Mouse (Mus musculus): ENCODE results near the gene Lrp6. TPM values are rescaled to one million over a fixed set of nuclear protein-coding genes. Genes with fewer than 3 reads are reported as not detected.

The Lrp6 gene
- polyA plus RNA-seq, 1 experiment from 2014 or later, result 14.9 TPM

- no peak for ATAC-seq (ENCODE audit: extremely low read depth, insufficient number of reproducible peaks, low FRiP score, low TSS enrichment)
- Histone ChIP-seq H3K4me3 (no peak overlapping the region), H3K4me1 (no peaks in the 10 kb centered on the region), H3K4me2 (no peak overlapping the region), H3K27ac (replicated peaks) (no peak overlapping the region), H3K27me3 (replicated peaks) (no peaks in the 10 kb centered on the region), H3K9me3 (no peaks in the 10 kb centered on the region), H3K9ac (no peak overlapping the region), H3K36me3 (no peaks in the 10 kb centered on the region)
- 63% methylated on average over 7 of the region's 7 CpGs for WGBS
Observed at GRCm38 (mm10) chr6:134601130-134601529, 34.4 kb upstream of the Lrp6 start.

- H3K27ac ChIP-seq (replicated peaks), result no peak overlapping the region
- H3K4me1 ChIP-seq, result peaks cover 4% of the 10 kb centered on the region
- WGBS, result 19% methylated on average over 1 of the region's 1 CpGs
- no peaks in the 10 kb centered on the region for H3K9me3 ChIP-seq
- ATAC-seq (ENCODE audit: extremely low read depth, insufficient number of reproducible peaks, low FRiP score, low TSS enrichment), result no peak
- no peaks in the 10 kb centered on the region for H3K36me3 ChIP-seq
- no peak overlapping the region for H3K9ac ChIP-seq
- H3K4me3 ChIP-seq, result no peak overlapping the region
- H3K4me2 ChIP-seq, result no peak overlapping the region
- no peaks in the 10 kb centered on the region for H3K27me3 ChIP-seq (replicated peaks)
Observed at GRCm38 (mm10) chr6:134599239-134599638, 32.5 kb upstream of the Lrp6 start.

GRCm38 (mm10) chr6:134597651-134598229 lies 31.0 kb upstream of the Lrp6 start:
- no peak overlapping the region for H3K9ac ChIP-seq
- no peak overlapping the region for H3K4me3 ChIP-seq
- WGBS, result 74% methylated on average over 6 of the region's 6 CpGs
- peaks cover 7% of the 10 kb centered on the region for H3K4me1 ChIP-seq
- no peak overlapping the region for H3K4me2 ChIP-seq
- H3K36me3 ChIP-seq, result no peaks in the 10 kb centered on the region
- no peak for ATAC-seq (ENCODE audit: extremely low read depth, insufficient number of reproducible peaks, low FRiP score, low TSS enrichment)
- no peaks in the 10 kb centered on the region for H3K27me3 ChIP-seq (replicated peaks)
- H3K9me3 ChIP-seq, result no peaks in the 10 kb centered on the region
- no peak overlapping the region for H3K27ac ChIP-seq (replicated peaks)

- Histone ChIP-seq H3K9me3 (no peaks in the 10 kb centered on the region), H3K4me1 (peaks cover 13% of the 10 kb centered on the region), H3K4me3 (no peak overlapping the region), H3K9ac (no peak overlapping the region), H3K27me3 (replicated peaks) (no peaks in the 10 kb centered on the region), H3K27ac (replicated peaks) (no peak overlapping the region), H3K36me3 (no peaks in the 10 kb centered on the region), H3K4me2 (peak overlapping the region; percentile 25; the same call in 1 of the 2 replicates)
- no peak for ATAC-seq (ENCODE audit: extremely low read depth, insufficient number of reproducible peaks, low FRiP score, low TSS enrichment)
- 67% methylated on average over 21 of the region's 21 CpGs for WGBS
Observed at GRCm38 (mm10) chr6:134594569-134595442, 28.0 kb upstream of the Lrp6 start.

GRCm38 (mm10) chr6:134591614-134592013 lies 24.8 kb upstream of the Lrp6 start:
- no peak overlapping the region for H3K9ac ChIP-seq
- peaks cover 7% of the 10 kb centered on the region; the same call in 1 of the 2 replicates for H3K27me3 ChIP-seq (replicated peaks)
- no peak overlapping the region for H3K4me2 ChIP-seq
- H3K9me3 ChIP-seq, result no peaks in the 10 kb centered on the region
- H3K27ac ChIP-seq (replicated peaks), result no peak overlapping the region
- ATAC-seq (ENCODE audit: extremely low read depth, insufficient number of reproducible peaks, low FRiP score, low TSS enrichment), result no peak
- peaks cover 13% of the 10 kb centered on the region for H3K4me1 ChIP-seq
- 85% methylated on average over 2 of the region's 2 CpGs for WGBS
- no peaks in the 10 kb centered on the region for H3K36me3 ChIP-seq
- H3K4me3 ChIP-seq, result no peak overlapping the region

DNA sequence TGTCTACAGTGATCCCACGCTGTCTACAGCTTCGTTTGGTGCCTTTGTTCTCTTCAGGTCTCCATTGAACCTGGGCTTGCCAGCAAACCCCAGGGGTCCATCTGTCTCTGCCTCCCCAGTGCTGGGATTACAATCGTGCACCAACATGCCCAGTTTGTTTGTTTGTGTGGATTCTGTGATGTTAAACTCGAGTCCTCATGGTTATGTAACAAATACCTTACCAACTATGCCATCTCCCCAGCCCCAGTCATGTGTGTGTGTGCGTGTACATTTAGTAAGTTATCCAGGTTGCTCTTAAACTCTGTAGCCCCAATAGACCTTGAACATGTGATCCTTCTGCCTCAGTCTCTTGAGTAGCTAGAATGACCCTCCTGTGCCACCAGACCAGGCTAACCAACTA lies 19.5 kb upstream of the Lrp6 start:
- H3K4me1 ChIP-seq, result no peaks in the 10 kb centered on the region
- WGBS, result 72% methylated on average over 5 of the region's 5 CpGs
- ATAC-seq (ENCODE audit: extremely low read depth, insufficient number of reproducible peaks, low FRiP score, low TSS enrichment), result no peak
- H3K4me2 ChIP-seq, result no peak overlapping the region
- H3K4me3 ChIP-seq, result no peak overlapping the region
- no peak overlapping the region for H3K27ac ChIP-seq (replicated peaks)
- no peak overlapping the region for H3K9ac ChIP-seq
- no peaks in the 10 kb centered on the region for H3K9me3 ChIP-seq
- H3K36me3 ChIP-seq, result no peaks in the 10 kb centered on the region
- peaks cover 7% of the 10 kb centered on the region; the same call in 1 of the 2 replicates for H3K27me3 ChIP-seq (replicated peaks)

DNA sequence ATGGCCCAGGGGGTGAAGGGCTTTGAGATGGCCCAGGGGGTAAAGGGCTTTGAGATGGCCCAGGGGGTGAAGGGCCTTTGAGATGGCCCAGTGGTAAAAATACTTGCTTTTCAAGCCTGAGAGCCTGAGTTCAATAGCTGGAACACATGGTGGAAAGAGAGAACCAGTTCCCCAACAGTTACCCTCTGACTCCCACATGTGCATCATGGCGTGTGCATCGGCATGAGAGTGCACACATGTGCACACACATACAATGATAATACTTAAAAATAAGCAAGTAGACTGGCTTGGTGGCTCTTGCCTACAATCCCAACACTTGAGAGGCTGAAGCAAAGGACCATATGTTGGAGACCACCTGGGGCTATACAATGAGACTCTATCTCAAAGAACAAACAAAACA lies 17.9 kb upstream of the Lrp6 start:
- WGBS, result 92% methylated on average over 2 of the region's 2 CpGs
- peaks cover 7% of the 10 kb centered on the region; the same call in 1 of the 2 replicates for H3K27me3 ChIP-seq (replicated peaks)
- ATAC-seq (ENCODE audit: extremely low read depth, insufficient number of reproducible peaks, low FRiP score, low TSS enrichment), result no peak

DNA sequence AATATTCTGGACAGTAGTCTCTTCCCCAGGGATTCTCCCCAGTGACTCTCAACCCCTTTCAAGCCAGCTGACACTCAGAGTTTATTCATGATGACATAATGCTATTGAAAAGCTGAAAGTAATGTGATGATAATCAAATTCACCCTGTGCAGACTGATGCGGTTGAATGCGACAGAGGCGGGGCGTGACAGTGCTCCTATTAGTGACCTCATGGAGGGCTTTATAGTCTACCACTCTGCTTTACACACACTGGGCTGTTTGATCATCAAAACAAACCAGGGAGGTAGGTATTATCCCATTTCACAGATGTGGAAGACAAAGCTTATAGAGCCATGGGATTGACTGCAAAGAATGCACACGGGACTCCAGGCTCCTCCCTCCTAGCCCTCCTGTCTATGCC lies 15.3 kb upstream of the Lrp6 start:
- Histone ChIP-seq H3K4me1 (no peaks in the 10 kb centered on the region), H3K9me3 (no peaks in the 10 kb centered on the region), H3K27me3 (replicated peaks) (0 out of 2 replicates have a peak, but pooled peaks cover 3% of the 10 kb centered on the region), H3K4me3 (no peak overlapping the region), H3K36me3 (no peaks in the 10 kb centered on the region), H3K27ac (replicated peaks) (no peak overlapping the region), H3K9ac (no peak overlapping the region), H3K4me2 (no peak overlapping the region)
- ATAC-seq (ENCODE audit: extremely low read depth, insufficient number of reproducible peaks, low FRiP score, low TSS enrichment), result no peak
- 75% methylated on average over 5 of the region's 5 CpGs for WGBS

More for the DNA sequence above, 17.9 kb upstream of the Lrp6 start:
- Histone ChIP-seq H3K36me3 (no peaks in the 10 kb centered on the region), H3K9ac (no peak overlapping the region), H3K9me3 (no peaks in the 10 kb centered on the region), H3K4me1 (no peaks in the 10 kb centered on the region), H3K4me3 (no peak overlapping the region), H3K27ac (replicated peaks) (no peak overlapping the region), H3K4me2 (no peak overlapping the region)

- 86% methylated on average over 4 of the region's 4 CpGs for WGBS
- H3K4me1 ChIP-seq, result peaks cover 14% of the 10 kb centered on the region
- H3K4me2 ChIP-seq, result no peak overlapping the region
- H3K27me3 ChIP-seq (replicated peaks), result 0 out of 2 replicates have a peak, but pooled peaks cover 3% of the 10 kb centered on the region
- no peak overlapping the region for H3K27ac ChIP-seq (replicated peaks)
- no peak overlapping the region for H3K4me3 ChIP-seq
- no peaks in the 10 kb centered on the region for H3K36me3 ChIP-seq
- ATAC-seq (ENCODE audit: extremely low read depth, insufficient number of reproducible peaks, low FRiP score, low TSS enrichment), result no peak
- no peaks in the 10 kb centered on the region for H3K9me3 ChIP-seq
- no peak overlapping the region for H3K9ac ChIP-seq
Observed at GRCm38 (mm10) chr6:134579506-134579905, 12.7 kb upstream of the Lrp6 start.

DNA sequence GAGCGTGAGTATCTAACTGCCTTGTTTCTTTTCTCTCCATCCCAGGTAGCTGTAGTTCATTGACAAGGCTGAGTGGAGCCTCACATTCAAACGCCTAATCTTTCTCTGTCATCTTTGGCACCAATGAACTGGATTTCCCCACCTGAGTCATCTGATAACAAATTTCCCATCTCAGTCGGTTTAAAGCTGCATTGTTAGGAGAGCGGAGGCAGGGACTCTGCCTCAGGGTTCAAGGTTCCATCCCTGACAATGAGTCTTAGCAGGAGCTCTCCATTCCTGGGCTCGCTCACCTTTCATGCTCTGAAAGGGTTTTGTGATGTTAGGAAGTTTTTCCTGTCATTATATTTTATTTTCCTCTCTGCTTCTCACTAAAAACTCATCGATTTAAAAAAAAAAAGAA lies 11.3 kb upstream of the Lrp6 start:
- no peak overlapping the region for H3K9ac ChIP-seq
- H3K4me1 ChIP-seq, result peaks cover 23% of the 10 kb centered on the region
- WGBS, result 67% methylated on average over 6 of the region's 6 CpGs
- no peak overlapping the region for H3K4me3 ChIP-seq
- H3K4me2 ChIP-seq, result no peak overlapping the region
- H3K9me3 ChIP-seq, result no peaks in the 10 kb centered on the region
- no peaks in the 10 kb centered on the region for H3K36me3 ChIP-seq
- ATAC-seq (ENCODE audit: extremely low read depth, insufficient number of reproducible peaks, low FRiP score, low TSS enrichment), result no peak
- H3K27ac ChIP-seq (replicated peaks), result no peak overlapping the region
- 0 out of 2 replicates have a peak, but pooled peaks cover 3% of the 10 kb centered on the region for H3K27me3 ChIP-seq (replicated peaks)

- ATAC-seq (ENCODE audit: extremely low read depth, insufficient number of reproducible peaks, low FRiP score, low TSS enrichment), result no peak
- 42% methylated on average over 3 of the region's 3 CpGs for WGBS
Observed at GRCm38 (mm10) chr6:134575288-134575741, 8.6 kb upstream of the Lrp6 start.

More at GRCm38 (mm10) chr6:134575288-134575741, 8.6 kb upstream of the Lrp6 start:
- Histone ChIP-seq H3K4me1 (peaks cover 23% of the 10 kb centered on the region), H3K9me3 (no peaks in the 10 kb centered on the region), H3K4me3 (no peak overlapping the region), H3K4me2 (no peak overlapping the region), H3K36me3 (no peaks in the 10 kb centered on the region), H3K27ac (replicated peaks) (0 out of 2 replicates have a peak overlapping the region, but pooled peaks have one; percentile 32), H3K27me3 (replicated peaks) (0 out of 2 replicates have a peak, but pooled peaks cover 3% of the 10 kb centered on the region), H3K9ac (no peak overlapping the region)

Measured in heart, embryonic 13.5 days (tissue).